Mouse (Mus musculus) cerebellum, adult 8-10 months (tissue): ENCODE measurements at regions not wholly inside any gene's neighbourhood (a gene's known extent, or its start where the extent isn't known, plus 50 kb on each side); places are given as distances from the start of the nearest gene placed in this dataset.

Experiments used
- DNase-seq: peaks from one replicate; pipeline ENCODE4 v3.0.0; 2022

- no peak for DNase-seq
Observed at GRCm38 (mm10) chr2:18445809-18446208, 53.2 kb upstream of the Dnajc1 start.
